Mouse (Mus musculus): ENCODE data around the gene Eif4a3.
A peak's percentile ranks its signal among the peaks of the same experiment; 100 is the strongest.

The Eif4a3 gene

GRCm38 (mm10) chr11:119299391-119300245, at the start of gene Eif4a3:
Eif4a3 (minus strand) TSS chr11:119300089.
- DNase-seq: peak; percentile 98

GRCm38 (mm10) chr11:119347125-119347524, 47.2 kb upstream of the Eif4a3 start:
- DNase-seq: no peak

DNA sequence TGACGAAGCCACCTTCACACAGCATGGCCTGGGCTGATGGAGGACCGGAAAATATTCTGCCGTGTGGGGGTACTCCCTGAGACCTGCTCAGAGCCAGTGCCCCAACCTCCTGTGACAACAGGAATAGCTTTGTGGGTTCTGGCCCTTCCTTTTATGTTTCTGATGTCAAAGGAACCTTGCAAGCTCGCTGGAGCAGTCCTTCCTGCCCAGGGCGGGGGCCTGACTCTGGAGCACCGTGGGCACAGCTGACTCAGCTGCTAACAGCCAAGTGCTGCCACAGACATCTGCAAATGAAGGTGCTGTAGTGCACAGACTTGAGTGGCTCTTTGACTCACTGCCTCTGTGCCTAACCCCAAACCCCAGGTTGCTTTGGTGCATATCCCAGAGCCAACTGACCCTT, 45.0 kb upstream of the Eif4a3 start:
- DNase-seq: no peak

- no peak for DNase-seq
Measured at GRCm38 (mm10) chr11:119344178-119344577, 44.3 kb upstream of the Eif4a3 start.

GRCm38 (mm10) chr11:119339637-119340036, 39.7 kb upstream of the Eif4a3 start:
- peak; percentile 83 for DNase-seq

- DNase-seq: no peak
Measured at GRCm38 (mm10) chr11:119339179-119339578, 39.3 kb upstream of the Eif4a3 start.

DNA sequence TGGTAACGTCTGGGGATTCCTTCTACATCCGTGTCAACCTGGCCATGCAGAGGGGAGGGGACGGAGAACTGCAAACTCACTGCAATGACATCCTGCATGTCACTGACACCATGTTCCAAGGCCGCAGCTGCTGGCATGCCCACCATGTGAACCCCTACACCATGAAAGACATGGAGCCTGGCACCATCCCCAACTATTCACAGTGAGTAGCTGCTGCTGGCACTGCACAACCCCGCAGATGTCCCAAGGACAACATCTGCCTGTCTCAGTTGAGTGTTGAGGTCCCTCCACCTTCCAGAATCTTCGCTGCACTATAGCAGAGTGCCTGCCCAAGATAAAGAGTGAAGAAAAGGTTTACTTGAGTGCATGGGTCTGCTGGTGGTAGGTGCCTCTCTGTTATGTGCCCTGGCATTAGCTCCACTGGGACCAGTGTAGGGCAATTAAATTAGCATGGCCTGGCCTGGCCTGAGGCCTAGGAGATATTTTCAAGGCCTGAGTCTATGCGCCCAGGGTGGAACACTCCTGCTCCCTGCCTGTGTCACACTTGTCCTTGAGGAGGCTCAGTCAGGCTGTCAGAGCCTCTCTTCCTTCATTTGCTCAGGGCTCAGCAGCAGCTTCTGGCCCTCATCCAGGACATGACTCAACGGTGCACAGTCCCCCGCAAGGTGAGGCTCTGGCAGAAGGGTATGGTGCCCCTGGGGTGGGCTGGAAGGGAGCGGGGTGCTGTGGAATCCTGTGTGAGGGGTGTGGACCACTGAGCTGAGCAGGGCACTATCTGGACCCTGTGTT, 38.6 kb upstream of the Eif4a3 start:
- DNase-seq: no peak

- DNase-seq: no peak
Measured at GRCm38 (mm10) chr11:119331970-119332369, 32.1 kb upstream of the Eif4a3 start.

- DNase-seq: no peak
Measured at GRCm38 (mm10) chr11:119330592-119330991, 30.7 kb upstream of the Eif4a3 start.

GRCm38 (mm10) chr11:119325068-119325467, 25.2 kb upstream of the Eif4a3 start:
- DNase-seq: no peak

- no peak for DNase-seq
Measured at GRCm38 (mm10) chr11:119322521-119322920, 22.6 kb upstream of the Eif4a3 start.

DNA sequence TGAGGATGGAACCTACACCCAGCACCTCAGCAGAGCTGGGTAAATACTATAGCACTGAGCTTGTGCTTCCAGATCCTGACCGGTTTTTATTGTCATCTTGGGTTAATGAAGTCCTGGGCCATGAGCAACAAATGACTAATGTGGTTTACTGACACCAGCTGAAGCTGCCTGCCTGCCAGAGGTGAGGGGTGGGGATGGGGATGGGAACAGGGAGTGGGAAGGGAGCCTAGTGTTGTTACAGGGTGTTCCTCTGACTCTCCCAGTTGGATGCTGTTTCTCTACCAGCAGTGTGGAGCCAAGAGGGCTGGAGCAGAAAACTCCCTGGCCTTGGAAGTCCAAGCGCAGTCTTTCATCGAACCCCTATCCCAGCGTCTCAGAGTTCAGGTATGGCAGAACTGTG, 16.8 kb upstream of the Eif4a3 start:
- no peak for DNase-seq

DNA sequence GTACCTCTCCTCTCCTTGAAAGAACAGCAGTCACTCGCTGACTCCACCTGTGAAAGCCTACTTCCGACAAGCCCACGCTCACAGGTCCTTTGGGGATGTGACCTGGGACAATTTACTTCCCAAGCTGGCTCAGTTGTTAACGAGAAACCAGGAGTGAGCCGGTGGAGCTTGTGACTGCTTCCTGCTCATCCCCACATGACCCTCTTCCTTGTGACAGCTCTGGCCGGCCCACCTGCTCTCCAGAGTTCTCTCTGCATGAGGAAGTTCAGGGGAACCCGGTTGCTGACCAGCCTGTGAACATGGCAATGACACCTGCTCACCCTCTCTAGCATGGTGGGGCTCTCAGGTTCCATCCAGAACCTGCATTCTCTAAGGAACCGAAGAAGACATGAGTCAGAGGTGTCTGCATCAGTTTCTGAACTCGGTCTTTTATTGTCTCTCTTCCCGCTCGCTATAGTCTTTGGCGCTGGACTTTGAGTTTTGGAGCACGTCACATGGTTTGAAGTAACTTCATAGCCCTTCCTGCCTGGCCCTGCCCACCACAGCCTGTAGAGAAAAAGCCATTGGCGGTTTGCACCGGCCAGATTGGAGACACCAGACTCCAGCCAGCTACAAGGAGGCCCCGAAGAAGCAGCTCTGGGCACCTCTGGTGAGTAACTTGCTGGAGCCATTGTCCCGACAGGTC, 14.5 kb upstream of the Eif4a3 start:
- no peak for DNase-seq

DNA sequence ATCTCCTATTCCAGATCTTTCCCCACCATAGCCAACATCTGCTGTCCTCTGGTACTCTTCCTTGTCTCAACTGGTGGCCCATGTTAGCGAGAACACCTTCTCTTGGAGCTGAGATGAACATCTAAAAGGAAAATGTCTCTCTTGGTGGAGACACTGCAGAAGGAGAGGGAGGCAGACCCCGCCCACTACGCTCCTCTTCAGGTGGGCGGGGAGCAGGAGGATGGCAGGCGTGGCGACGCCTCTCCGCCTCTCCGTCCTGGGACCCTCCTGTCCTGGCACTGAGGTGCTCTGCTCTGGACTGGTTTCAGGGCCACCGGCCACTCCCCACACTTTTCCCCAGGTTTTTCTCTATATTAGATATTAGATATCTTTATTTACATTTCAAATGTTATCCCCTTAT, 10.7 kb upstream of the Eif4a3 start:
- no peak for DNase-seq

- DNase-seq: no peak
Measured at GRCm38 (mm10) chr11:119307916-119308315, 8.0 kb upstream of the Eif4a3 start.

DNA sequence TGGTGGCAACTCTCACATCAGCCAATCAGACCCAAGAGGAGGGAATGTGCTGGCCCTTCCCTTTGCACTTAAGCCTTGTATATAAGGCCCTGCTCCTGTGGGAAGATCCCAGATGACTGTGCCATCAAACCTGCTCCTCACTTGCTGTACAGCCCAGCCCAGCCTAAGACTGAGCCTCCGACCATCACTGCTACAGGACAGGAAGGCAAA, 7.7 kb upstream of the Eif4a3 start, which contains the start of gene Card14:
TSS of gene Card14 (plus strand) at position 111 of the 210 bp plus-strand sequence.
- DNase-seq: no peak

GRCm38 (mm10) chr11:119306762-119307657, 7.1 kb upstream of the Eif4a3 start:
- DNase-seq: no peak

GRCm38 (mm10) chr11:119304904-119305712, 5.2 kb upstream of the Eif4a3 start:
- DNase-seq: peak; percentile 45

- DNase-seq: no peak
Measured at GRCm38 (mm10) chr11:119300986-119301385, 1.1 kb upstream of the Eif4a3 start.

GRCm38 (mm10) chr11:119300246-119300935, 502 bp upstream of the Eif4a3 start:
- DNase-seq: no peak

- no peak for DNase-seq
Measured at GRCm38 (mm10) chr11:119298917-119299316, 972 bp downstream of the Eif4a3 start.

All from right cerebral cortex, postnatal 14 days (tissue).